Mouse (Mus musculus): Measurements from ENCODE around the gene Fgf4.

DNA sequence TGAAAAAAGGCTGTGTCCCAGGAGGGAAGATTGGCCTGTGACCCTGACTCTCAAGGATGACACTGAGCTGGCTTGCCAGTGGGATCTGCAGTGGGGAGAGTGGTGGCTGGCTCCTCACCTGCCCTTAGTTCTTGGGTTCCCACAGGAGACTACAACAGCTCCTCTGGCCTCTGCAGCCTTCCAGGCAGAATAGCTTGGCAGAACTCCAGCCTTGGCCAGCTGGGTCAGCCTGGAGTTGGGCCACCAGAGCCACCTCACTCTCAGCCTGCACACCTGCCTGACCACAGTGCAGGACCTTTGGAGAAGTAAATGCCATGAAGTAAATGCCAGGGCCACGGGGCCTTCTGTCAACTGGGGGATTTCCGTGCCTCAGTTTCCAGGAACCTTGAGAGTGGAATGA is 23.2 kb upstream of the Fgf4 start:
- TF ChIP-seq CTCF (IDR thresholded peaks at IDR 0.05; ENCODE audit: low read depth, low read length) (no peak), POLR2A (IDR thresholded peaks at IDR 0.05; ENCODE audit: insufficient read depth, low read length) (no peak), EP300 (IDR thresholded peaks at IDR 0.05; ENCODE audit: insufficient read depth, low read depth, low read length) (no peak)

All from ES-Bruce4 (cell line).